Mouse (Mus musculus): ENCODE results near the gene Ctsh.
"Not testable (repeated sequence)": the region's sequence is repeated elsewhere in the genome, so short reads cannot be mapped to it uniquely, and the experiment has no call there.

DNA sequence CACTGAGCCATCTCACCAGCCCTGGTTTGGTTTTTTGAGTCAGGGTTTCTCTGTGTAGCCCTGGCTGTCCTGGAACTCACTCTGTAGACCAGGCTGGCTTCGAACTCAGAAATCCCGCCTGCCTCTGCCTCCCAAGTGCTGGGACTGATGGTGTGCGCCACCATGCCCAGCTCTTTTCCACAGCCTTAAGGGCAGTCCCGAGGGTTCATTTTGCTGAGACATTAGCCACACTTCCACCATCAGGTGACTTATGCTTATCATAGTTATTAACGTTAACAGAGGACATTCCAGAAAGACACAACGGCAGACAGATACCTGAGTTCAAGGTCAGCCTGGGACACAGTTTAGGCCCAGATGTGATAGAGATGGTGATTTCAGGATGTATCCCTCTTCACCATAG lies 28.0 kb downstream of the Ctsh start:
- TF ChIP-seq CTCF (IDR thresholded peaks at IDR 0.05; ENCODE audit: borderline replicate concordance, insufficient read depth, low read length); POLR2A (IDR thresholded peaks at IDR 0.05; ENCODE audit: low read depth, low read length): not testable (repeated sequence)
